Mouse (Mus musculus) left cerebral cortex, adult 8-10 months (tissue): ENCODE measurements at regions not wholly inside any gene's neighbourhood (a gene's known extent, or its start where the extent isn't known, plus 50 kb on each side); places are given as distances from the start of the nearest gene placed in this dataset.

Experiments used
- DNase-seq, 2 experiments: peaks; one replicate each; pipeline ENCODE4 v3.0.0; 2022; ENCODE audit warnings: low spot score in 2 of 2

- peak in 1 of 2 experiments; percentile 12 for DNase-seq
Measured at GRCm38 (mm10) chr1:185836632-185837281, 280.4 kb downstream of the Lyplal1 start.

- no peak for DNase-seq
Measured at GRCm38 (mm10) chr1:185842481-185842880, 274.6 kb downstream of the Lyplal1 start.

DNA sequence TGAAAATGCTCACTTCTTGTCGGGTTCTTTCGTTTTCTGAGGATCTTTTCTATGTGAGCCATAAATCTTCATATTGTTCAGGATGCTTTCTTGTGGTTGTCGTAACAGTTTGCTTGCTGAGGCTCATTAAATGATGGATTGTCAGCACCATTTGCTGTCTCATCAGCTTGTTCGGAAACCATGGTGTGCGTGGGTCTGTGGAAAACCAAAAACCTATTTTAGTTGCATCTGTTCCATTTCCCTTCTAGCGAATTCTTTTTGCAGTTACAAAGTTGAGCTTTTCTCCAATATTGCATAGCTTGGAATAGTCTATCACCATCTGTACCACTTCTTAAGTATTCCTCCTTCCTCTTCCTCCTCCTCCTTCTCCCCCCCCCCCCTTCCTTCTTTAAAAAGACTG is 269.9 kb downstream of the Lyplal1 start:
- DNase-seq = peak in 1 of 2 experiments; percentile 27

GRCm38 (mm10) chr1:185850590-185850989 is 266.5 kb downstream of the Lyplal1 start:
- DNase-seq = no peak

- DNase-seq = no peak
Measured at GRCm38 (mm10) chr1:185851262-185851893, 265.7 kb downstream of the Lyplal1 start.

DNA sequence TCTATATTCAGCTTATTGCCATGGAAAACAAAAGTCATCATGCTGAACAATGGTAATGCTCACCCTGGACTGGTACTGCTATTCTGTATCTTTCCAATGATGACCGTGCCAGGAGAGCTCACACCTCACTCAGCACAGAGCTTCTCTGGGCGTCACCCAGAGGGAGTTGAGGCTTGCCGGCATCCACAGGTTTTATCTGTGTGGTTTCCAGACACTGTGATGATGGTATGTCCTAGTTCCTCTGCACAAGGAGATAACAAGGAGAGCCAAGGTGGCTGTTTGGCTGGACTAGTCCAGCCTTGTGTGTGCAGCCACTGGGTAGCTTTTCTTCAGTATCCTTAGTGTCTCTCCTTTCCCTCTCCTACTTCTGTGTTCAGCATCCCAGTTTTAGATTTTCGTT is 255.4 kb downstream of the Lyplal1 start:
- no peak for DNase-seq

DNA sequence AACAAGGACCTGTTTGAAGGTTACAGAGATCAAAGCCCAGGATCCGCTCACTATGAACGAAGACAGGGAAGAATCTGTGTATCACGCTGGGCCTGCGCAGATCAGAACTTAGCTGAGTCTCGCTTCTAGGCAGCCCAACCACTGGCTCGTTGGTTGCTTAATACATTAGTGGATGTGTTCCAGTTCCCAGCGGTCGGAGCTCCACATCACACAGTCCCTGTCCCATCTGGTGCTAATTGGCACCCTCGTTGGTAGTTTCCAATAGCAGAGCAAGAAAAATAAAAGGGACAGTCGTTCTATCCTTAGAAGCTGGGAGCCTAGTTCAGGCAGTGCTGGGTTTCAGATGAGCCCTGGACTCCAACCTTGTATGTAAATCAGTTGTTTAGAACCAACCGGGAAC is 251.2 kb downstream of the Lyplal1 start:
- DNase-seq = no peak

DNA sequence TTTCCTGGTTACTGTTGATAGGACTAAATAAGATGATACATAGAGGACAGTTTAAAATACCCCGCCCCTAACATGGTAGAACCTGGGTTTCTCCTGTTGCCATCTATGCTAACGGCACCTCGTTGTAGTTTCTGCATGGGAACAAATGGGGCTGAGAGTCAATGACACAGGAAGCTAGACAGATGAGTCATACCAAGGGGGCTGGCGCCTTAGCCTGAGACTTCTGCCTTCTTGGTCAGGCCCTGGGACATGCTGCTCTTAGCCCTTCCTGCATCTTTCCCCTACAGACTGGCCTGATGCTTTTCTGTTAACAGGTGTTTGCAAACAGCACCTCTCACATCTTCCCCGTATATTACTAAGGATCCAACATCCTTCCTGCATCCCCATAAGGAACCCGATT is 250.5 kb downstream of the Lyplal1 start:
- DNase-seq = no peak

- DNase-seq = no peak
Measured at GRCm38 (mm10) chr1:185867018-185867417, 250.1 kb downstream of the Lyplal1 start.

DNA sequence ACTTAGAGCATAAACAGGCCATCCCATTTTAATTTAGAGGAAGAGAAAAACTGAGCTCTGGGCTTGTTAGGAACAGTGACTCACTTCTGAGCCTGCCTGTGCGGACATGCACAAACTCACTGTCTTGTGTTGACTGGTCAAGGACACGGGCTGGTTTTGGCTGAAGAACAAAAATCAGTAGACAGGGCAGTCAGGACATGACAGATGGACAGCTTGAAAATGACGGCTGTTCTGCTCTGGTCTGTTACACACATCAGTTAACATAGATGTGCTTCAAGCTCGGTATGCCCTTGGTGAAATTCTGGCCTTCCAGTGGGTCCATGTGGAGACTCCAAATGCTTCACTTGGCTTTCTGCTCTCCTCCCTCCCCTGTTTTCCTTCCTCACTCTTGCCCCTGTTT is 248.4 kb downstream of the Lyplal1 start:
- DNase-seq = no peak

DNA sequence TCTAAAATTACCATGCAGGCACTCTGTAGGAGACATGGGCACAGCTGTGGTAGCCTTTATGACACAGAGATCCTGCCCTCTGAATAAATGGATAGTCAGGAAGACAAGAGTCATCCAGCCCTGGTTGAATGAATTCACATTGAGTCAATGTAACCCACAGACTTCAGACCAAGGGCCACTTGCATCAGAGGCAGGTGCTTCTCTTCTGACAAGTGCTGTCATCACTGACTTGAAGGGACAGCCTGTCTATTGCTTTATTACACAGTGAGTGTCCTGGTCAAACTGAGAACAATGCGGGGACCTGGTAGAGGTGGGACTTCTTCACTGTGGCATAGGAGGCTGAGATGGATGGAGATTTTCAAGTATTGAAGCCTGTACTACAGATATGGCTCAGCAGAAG is 230.1 kb downstream of the Lyplal1 start:
- no peak for DNase-seq

- DNase-seq = no peak
Measured at GRCm38 (mm10) chr1:185891814-185892213, 225.3 kb downstream of the Lyplal1 start.

GRCm38 (mm10) chr1:185893421-185893820 is 223.7 kb downstream of the Lyplal1 start:
- no peak for DNase-seq

DNA sequence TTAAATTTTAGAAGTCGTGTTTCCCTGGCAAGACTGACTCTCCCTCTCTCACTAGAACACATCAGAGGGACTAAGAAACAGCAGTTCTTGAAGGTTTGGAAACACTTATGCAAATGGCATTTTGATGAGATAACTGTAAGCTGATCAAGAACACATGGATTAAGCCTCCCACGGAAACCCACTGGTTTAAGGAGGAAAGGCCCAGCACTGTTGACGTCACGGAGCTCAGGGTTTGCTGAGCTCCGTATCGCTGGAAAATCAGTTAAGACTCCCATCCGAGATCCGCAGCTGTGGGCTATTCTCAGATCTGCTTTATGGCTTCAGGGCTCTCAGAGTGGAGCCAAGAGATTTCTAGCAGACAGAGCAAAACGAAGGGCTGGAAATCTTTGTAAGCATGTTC is 218.6 kb downstream of the Lyplal1 start:
- DNase-seq = peak in 1 of 2 experiments; percentile 12

DNA sequence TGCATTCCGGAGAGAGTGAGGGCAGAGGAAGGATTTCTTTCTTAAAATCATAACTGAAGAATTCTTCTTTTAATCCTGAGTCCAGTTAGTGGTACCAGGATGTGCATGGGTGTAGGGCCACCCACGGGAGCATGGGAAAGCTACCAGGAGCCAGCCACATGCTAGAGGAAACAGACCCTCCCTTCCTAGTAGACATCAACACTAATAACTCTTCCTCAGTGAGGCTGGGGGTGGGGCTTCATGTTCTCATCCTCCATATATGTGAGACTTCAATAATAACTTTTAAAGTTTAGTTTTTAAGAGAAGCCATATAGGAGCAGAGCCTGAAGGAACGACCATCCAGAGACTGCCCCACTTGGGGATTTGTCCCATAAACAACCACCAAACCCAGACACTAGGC is 216.8 kb downstream of the Lyplal1 start:
- DNase-seq = no peak

DNA sequence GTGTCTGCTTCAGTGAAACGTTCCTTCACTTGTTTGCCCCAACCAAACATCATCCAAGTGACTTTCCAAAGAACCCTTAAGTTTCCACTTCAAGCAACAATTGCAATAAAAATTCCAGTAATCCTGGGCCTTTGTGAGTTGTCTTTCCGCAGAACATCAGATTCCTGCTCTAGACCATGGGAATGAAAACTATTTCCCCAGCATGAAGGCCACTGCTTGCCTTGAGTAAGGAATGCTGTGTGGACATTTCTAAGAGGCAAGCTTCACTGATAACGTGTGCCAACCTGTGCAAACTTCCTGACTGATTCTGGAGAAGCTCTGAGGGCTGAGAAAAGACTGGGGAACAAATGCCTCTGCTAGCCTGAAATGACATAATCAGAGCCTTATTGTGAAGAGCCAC is 214.7 kb downstream of the Lyplal1 start:
- DNase-seq = no peak

DNA sequence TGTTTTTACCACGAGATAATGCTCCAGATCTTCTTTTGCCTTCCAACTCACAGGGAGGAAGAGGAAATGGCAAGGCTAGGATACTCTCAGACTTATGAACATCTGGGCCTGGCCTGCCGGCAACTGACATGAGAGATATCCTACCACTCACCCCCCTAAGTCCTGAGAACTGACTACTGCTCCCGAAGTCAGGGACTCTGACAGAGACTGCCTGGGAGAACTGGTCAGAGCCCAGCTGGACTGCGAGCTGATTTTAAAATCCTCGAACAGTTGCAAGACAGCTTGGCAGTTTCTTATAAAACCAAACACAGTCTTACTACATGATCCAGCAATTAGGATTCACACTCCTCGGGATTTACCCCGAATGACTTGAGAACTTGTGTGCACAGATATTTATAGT is 211.4 kb downstream of the Lyplal1 start:
- no peak for DNase-seq

GRCm38 (mm10) chr1:185915579-185915978 is 201.5 kb downstream of the Lyplal1 start:
- no peak for DNase-seq

- no peak for DNase-seq
Measured at GRCm38 (mm10) chr1:185918663-185919062, 198.4 kb downstream of the Lyplal1 start.

DNA sequence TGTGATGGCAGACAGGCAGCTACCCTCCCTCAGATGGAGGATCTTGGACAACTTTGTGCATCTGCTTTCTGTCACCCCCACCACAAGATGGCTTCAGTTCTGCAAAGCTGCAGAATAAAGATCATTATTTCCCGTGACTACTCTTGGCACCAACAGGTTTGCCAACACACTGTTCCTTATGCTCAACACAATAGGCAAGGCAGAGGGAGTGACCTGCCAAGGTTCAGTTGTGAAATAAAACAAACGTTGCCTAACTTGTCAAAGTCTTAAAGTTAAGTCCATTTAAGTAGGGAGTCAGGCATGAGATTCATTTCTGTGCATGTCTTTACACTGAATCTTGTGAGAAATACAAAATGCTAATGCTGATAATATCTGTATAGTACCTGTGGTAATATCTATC is 193.4 kb downstream of the Lyplal1 start:
- DNase-seq = no peak

DNA sequence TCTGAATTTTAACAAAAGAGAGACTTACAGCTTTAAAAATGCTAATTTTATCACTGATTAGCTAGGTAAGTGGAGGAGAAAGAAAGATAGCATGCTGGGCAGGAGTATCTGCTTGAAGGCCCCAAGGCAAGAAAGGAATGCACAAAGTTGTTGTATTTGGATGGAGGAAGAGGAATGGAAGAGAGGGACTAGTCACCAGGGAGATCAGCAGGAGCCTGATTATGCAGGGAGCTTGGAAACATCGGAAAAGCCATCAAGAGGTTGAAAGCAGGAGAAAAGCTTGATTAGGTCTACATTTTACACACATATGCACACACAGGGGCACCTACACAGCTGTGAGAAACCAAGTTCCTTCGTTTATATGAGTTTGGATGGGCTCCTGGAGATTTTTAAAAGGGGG is 188.1 kb downstream of the Lyplal1 start:
- DNase-seq = no peak

DNA sequence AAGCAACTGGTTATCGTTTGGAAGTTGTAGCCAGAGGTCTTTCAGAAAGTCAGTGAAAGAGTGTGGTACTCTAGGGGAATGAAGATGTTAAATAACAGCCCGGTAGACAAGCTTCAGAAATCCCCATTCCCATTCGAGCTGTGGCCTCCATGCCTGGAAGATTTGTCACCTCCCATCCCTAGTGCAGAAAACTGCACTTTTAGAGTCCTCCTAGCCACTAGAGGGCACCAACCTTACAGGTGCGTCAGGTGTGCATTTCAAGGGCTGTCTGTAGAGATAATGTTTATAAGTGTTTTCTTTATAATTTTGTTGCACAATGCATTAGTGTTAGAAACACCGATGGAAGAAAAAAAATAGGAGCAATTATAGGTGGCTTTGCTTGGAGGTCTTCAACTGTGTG is 187.3 kb downstream of the Lyplal1 start:
- DNase-seq = no peak

DNA sequence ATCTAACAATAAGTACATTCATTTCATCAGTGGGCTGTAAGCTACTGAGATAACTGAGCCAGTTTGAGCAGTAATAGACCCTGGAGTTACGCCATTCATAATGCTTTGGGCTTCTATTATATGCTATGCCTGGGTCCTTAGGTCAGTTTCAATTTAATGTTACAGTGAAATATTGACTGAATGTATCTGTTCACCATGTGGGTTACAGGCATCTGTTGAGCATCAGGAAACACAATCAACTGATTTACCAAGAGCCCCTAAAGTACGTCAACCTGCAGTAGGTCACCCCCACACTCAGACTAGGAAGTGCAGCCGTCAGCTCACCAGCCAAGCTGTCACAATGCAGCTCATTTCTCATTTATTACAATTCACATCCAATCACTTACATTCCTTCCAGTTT is 183.5 kb downstream of the Lyplal1 start:
- DNase-seq = no peak
